Mouse (Mus musculus) fat pad, adult 2 months (tissue): ENCODE results near the gene Plscr3.

Experiments
- DNase-seq: peaks from one replicate; pipeline ENCODE4 v3.0.0-alpha.2; 2011; ENCODE audit warnings: low read depth, low spot score; ENCODE audit errors: extremely low read depth

Plscr3 gene

DNA sequence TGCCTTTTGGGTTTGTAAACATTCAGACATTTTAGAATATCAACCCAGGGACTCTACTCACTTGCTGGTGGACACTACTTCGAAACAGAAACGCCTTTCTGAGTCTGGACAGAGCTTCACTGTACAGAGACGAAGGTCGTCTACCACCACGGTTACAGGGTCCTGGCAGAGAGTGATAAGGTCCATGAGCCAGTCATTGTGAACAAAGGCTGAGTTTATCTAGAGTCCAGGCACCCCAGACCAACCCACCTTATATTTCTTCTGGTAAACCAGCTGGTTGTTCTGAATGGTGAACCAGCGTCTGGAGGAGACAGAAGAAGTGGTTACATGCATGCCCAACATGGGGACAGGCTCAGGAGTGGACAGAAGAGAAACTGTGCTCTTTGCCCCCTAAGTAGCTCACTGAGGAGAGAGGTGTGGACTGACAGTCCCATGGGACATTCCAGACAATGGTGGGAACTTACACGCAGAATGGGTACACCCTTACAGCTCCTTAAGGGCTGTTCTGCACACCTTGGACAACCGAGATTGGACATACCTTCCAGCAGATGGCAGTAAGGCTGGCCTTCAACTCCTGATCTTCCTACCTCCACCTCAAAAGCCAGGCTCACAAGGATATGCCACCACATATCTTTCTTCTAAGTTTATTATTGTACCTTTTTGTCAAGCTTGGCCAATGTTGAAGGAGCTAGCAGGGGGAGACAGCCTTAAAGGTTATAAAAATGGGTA is 40.9 kb downstream of the Plscr3 start:
- DNase-seq: no peak

DNA sequence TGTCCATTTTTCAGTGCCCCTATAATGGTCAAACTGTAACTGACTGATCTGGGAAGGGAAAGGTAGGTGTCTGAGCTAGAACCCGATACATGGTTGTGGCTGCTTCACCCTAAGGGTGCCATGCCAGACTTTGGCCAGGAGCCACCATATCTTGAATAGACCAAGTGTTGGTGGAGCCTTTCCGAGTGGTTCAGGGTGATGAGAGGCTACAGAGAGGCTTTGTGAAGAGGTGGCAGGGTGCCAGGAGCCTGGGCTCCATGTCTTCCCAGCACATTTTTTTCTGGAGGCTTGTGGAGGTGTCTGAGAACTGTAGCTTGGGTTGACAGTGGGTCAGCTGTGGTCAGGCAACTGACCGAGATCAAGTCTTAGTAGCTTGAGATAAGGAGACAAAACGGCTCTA is 45.3 kb downstream of the Plscr3 start:
- DNase-seq: no peak

GRCm38 (mm10) chr11:69894671-69895070 is 48.5 kb downstream of the Plscr3 start:
- DNase-seq: no peak

- DNase-seq: no peak
Observed at GRCm38 (mm10) chr11:69895291-69895690, 49.1 kb downstream of the Plscr3 start, which contains the start of gene Acap1. Acap1 (minus strand) TSS chr11:69895539.

DNA sequence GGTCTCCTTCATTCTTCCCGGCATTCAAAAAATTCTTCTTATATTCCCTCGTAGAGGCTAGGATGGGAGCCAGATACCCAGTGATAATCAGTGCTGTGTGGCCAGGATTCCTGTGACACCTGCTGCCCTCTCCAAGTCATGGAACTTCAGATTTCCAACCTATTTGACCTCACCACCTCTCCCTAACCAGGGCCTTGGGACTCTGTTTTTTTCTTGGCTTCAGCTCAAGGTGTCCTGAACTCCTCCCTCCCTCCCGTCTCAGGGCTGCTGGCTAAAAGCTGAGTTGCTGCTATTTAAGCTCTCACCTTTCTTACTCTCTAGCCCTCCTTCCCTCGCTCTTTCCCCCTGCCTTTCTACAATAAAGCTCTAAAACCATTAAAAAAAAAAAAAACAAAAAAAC is 53.7 kb downstream of the Plscr3 start:
- DNase-seq: no peak

- no peak for DNase-seq
Observed at GRCm38 (mm10) chr11:69900471-69901405, 54.6 kb downstream of the Plscr3 start, which contains the start of the genes 2810408A11Rik and Neurl4. 2810408A11Rik (minus strand) TSS chr11:69900987. Neurl4 (plus strand) TSS chr11:69901072.

GRCm38 (mm10) chr11:69901406-69901846 is 55.2 kb downstream of the Plscr3 start:
- DNase-seq: no peak
